Mouse (Mus musculus): Measurements from ENCODE around the gene Npas3.

Gene Npas3

GRCm38 (mm10) chr12:53605661-53606060 is 357.2 kb downstream of the Npas3 start:
- DNase-seq: peak; percentile 62 to 68

DNA sequence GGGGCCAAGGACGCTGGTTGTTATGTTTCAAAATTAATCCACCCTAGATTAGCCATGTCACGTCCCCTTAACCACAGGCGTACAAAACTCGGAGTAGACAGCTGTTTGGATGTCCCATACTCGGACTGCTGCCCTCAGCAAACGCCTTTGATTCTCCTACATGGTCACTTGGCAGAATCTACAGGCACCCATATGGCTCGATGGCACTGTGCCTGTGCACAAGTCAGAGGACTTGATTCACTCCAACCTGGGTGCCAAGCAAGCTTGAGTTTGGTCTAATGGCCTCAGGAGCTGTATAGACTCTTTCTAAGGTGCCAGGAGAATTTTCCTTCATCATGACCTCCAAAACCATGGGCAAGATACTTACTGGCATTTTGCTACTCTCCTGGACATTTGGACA is 363.6 kb downstream of the Npas3 start:
- DNase-seq: peak; percentile 90 to 96

- DNase-seq: peak in 1 of 2 experiments; percentile 23
Measured at GRCm38 (mm10) chr12:53621271-53621670, 372.8 kb downstream of the Npas3 start.

DNA sequence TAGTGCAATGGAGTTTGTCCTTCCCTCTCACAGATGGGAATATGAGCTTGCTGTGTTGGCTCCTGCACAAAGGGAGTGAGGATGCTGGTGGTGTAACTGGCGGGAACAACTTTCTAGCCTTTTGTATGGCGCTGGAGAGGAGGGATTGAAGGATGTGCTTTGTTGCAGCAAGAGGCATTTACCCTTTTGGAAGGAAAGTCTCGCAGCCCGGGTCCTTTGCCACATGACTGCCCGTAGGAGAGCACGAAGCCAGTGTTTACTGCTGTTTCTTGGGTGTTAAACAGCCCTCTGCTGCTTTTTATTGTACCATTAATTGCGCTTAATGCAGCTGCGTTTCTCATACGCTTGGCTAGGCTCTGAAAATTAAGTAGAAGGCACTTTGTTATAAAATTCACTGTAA is 375.3 kb downstream of the Npas3 start:
- DNase-seq: peak in 1 of 2 experiments; percentile 14

DNA sequence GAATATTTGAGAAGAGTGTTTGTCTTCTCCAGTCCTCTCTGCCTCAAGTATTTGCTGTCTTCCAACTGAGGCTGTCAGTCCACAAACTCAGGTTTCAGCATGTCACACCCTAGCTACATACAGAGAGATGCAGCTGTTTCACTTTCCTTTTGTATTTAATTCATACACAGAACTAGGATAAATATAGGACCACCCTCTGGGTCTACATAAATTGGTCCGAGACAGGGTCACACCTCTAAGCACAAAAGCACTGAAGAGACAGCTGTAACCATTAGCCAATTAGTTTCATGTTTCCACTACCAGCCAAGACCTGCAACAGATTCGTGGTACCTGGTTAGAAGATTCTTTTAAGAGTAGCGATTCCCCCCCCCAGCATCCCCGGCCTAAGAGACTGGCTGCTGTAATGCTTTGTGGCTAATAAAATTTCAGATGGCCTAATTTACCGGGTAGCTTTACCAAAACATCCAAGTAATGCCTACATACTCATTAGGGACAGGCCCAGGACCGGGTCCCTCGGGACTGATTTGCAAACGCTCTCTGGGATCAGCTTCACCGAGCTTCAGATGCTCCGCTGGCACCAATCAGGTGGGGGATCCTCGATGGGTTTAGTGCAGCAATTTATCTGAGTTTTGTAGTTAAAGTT is 376.0 kb downstream of the Npas3 start:
- DNase-seq: peak in 1 of 2 experiments; percentile 22

- no peak for DNase-seq
Measured at GRCm38 (mm10) chr12:53629483-53630120, 381.1 kb downstream of the Npas3 start.

- DNase-seq: peak; percentile 29 to 36
Measured at GRCm38 (mm10) chr12:53630607-53631006, 382.1 kb downstream of the Npas3 start.

- no peak for DNase-seq
Measured at GRCm38 (mm10) chr12:53631315-53632106, 383.0 kb downstream of the Npas3 start.

GRCm38 (mm10) chr12:53638571-53638970 is 390.1 kb downstream of the Npas3 start:
- DNase-seq: no peak

DNA sequence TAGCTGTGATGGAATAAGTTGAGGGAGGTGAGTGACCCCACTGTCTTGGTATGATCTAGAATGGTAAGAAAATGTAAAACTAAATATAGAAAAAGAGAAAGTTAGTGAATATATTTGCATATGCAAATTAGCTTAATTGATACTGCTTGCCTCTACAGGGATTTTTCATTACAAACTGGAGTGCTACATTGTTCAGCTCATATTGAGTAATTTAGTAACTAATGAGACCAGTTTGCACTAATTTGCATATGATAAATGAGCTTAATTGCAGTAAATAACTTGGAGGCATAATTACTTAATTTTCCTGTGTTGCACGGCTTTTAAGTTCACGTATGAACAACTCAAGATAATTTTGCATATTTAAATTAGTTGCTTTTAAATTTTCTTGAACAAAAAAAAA is 398.8 kb downstream of the Npas3 start:
- DNase-seq: no peak

GRCm38 (mm10) chr12:53656301-53656700 is 407.8 kb downstream of the Npas3 start:
- peak; percentile 50 to 65 for DNase-seq

DNA sequence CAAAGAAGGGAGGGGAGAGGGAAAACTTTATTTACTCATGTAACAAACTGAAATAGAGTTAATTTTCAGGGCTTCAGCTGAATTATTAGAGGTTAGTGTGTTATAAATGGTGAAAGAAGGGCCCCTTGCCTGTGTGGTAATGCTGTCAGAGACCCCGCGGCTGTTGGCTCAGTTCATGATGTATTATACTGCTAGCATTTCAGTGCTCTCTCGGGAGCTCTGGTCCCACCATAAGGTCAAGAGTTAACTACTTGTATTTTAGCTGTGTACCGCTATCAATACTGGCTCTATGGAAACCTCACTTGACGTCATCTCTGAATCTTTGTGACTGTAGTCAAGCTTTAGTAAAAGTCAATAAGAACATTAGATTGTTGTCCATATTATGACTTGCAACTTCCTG is 415.6 kb downstream of the Npas3 start:
- DNase-seq: no peak

DNA sequence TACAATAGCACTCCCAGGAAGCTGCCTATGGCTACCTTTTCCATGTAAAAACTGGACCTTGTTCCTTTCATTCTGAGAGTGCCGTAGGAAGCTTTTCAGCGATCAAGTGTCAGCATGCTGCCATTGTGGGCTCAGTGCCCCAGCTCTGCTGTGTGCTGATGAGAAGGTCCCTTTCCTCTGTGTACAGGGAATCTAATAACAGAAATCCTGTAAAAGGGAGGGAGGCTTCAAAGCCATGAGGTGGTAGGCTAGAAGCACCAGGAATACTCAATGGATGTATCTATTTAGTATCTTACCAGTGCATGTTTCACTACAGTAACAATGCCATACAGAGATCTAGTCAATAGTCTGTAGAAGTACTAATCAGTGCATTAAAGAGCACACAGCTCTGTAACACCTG is 423.4 kb downstream of the Npas3 start:
- no peak for DNase-seq

DNA sequence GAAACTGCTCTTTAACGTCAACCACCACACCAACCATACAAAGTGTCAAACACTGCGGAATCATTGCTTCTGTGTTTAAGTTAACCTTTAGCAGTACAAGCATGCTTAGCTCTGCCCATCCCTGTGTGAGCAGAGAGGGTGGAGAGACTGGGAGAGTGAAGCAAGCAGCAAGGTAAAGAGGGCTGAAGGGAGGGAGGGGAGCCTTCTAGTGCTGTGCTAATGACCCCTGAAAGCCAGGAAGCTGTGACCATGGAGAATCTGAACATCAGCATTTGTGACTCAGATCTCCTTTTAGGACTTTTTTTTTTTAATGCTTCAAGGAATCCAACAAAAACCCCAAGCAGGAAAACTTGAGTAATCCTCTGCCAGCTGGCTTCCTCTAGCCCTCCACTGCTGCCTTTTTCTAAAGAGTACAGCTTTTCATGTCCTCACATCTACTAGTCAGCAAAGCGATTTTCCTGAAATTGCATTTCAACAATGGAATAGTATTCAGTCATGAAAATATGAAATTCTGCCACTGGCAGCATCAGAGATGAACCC is 428.7 kb downstream of the Npas3 start:
- no peak for DNase-seq

DNA sequence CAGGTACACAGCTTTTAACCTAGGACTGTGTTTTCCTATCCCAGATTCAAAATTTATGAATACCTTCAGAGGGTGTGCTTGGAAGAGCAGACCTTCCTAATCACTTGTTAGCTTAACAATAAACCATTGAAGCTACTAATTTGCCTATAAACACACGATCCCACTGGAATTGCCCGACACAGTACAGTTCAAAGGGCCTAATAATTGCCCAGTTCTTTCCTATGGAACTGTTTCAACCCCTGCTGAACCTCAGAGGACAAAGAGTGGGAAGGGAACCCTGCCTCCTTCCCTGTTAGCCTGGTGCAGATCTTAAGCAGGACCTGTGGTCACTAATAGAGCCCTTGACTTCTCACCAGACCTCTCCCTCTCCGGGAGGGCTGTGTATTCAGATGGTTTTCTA is 429.7 kb downstream of the Npas3 start:
- no peak for DNase-seq

DNA sequence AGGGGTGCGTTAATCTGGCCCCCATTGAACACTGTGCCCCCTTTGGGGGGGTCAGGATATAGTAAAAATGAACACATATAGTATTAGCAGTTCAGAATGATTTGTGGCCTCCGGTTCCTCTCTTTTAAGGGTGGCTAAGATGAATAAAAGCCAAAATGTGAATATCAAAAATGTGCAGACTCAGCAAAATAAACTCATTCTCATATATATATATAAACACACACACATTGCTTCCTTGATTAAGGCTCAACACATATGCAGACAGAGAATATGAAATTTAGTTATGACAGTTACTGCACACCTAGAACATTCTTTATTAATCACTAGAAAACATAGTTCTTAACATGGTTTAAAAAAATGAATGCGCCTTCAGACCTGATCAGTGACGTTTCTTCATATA is 430.7 kb downstream of the Npas3 start:
- no peak for DNase-seq

DNA sequence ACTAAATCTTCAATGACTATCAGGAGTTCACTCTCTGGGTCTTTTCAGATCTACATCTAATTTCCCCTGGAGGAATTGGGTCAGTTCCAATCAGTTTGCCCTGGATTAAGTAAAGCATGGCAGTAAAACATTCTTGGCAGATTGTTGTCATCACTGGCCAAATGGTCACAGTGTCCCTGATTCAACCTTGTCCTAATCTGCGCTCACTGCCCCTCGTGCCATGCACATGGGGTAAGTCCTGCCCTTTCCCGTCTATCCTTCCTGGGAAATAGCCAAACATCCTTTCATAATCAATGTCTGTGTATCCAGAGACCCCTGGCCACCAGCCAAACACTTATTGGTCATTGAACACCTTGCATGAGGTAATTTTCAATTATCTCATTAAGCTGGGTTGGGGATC is 432.0 kb downstream of the Npas3 start:
- peak; percentile 56 to 69 for DNase-seq

GRCm38 (mm10) chr12:53682036-53682435 is 433.6 kb downstream of the Npas3 start:
- peak; percentile 20 to 22 for DNase-seq

DNA sequence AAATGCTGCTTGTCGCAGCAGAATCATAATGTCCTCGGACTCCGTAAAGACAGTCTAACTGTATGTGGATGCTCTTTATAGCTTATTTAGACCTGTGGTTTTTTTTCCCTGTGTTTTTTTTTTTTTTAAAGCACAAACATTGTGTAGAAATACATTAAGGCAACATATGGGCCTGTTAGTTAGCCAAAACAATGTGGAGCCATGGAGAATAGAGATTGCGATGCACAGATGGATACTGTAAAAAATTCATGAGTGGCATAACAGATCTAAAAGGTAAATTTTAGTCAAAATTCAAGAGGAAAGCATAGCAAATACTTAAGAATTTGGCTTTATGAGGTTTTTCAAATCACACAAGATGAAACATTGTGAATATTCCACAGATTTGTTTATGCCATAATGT is 444.0 kb downstream of the Npas3 start:
- DNase-seq: no peak

DNA sequence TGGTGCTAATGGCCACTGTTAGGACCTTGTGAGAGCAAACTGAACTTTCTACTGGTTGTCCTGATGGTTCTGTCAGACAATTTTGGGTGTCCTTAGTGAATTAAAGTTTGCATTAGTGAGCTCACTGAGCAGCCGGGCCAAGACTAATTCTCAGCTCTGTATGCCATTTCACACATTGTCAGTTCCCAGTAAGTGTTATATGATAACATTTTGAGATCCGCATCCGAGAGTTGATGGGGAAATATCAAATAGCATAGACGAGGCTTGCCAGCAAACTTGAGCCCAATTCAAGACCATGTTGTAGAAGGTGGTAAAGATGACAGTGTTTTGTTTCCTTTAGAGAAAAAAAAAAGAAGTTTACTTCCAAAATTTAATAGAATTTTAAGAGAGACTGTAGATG is 445.9 kb downstream of the Npas3 start:
- DNase-seq: no peak

- no peak for DNase-seq
Measured at GRCm38 (mm10) chr12:53695324-53695723, 446.8 kb downstream of the Npas3 start.

DNA sequence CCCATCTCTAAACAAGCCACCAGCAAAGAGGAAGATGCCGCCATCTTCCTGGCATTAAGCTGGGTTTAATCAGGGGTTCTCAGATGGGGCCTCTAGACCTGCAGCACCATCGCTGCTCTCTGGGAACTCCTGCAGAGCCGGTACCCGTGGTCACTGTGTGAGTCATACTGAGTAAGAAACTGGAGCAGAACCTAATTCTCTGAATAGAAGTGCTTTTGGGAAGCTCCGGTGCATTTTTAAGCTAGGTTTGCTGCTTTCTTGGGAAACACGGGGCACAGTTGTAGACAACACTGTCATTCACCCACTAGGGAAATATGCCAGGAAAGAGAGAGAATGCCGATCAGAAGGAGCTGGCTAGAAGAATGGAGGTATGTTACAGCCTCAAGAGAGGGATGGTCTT is 449.2 kb downstream of the Npas3 start:
- DNase-seq: no peak

GRCm38 (mm10) chr12:53698483-53699227 is 450.2 kb downstream of the Npas3 start:
- DNase-seq: no peak
